Mouse (Mus musculus): ENCODE measurements around the gene BC051019.

DNA sequence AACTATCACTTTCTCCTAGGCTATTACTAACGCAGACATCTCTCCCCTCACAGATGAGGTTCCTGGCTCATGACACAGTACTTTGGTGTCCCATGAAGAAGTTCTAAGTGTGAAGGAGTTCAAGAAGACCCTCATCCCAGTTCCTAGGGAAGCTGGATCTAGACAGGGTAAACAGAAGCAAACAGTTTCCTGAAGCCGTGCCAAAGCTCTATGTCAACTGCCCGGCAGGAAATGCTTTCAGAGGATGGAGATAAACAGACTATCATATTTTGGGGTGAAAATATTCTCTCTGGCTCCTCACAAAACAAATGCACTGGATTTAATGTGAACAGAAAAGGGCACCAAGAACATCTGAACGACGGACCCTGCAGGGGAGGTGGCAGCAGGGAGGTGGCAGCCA, 32.7 kb downstream of the BC051019 start:
- TF ChIP-seq CTCF (IDR thresholded peaks at IDR 0.05; ENCODE audit: extremely low read depth, insufficient read length, insufficient replicate concordance, low read depth, low read length) (no peak), POLR2A (IDR thresholded peaks at IDR 0.05; ENCODE audit: low read depth, low read length) (no peak)
